Mouse (Mus musculus) cerebellum, adult (tissue): ENCODE data around the gene Dcaf1.

Experiments used
- ATAC-seq: cut with Nextera tagmentation; 2 replicates; pipeline ENCODE4 v1.9.2; 2017; ENCODE audit warnings: mild to moderate bottlenecking, moderate library complexity, mixed read lengths; ENCODE audit not compliant: insufficient number of reproducible peaks, low FRiP score, low TSS enrichment

Dcaf1 gene

DNA sequence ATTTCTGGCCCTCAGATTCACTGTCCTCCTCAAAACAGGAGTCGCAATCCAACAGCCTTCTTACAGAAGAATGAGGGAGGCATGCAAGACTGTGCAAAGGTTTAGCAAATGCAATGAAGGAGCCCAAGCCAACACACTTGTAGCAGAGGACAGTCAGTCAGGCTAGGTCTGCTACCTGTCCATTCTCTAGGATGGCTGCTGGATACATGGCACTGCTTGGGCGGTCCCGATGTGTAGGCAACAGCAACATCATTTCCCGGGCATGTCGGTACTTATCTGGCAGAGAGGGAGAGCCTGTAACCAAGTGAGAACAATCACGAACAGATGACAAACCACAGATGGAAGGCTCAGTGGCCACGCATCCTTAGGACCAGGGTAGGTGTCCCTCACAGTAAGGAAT is 79.9 kb downstream of the Dcaf1 start:
- ATAC-seq = no peak

DNA sequence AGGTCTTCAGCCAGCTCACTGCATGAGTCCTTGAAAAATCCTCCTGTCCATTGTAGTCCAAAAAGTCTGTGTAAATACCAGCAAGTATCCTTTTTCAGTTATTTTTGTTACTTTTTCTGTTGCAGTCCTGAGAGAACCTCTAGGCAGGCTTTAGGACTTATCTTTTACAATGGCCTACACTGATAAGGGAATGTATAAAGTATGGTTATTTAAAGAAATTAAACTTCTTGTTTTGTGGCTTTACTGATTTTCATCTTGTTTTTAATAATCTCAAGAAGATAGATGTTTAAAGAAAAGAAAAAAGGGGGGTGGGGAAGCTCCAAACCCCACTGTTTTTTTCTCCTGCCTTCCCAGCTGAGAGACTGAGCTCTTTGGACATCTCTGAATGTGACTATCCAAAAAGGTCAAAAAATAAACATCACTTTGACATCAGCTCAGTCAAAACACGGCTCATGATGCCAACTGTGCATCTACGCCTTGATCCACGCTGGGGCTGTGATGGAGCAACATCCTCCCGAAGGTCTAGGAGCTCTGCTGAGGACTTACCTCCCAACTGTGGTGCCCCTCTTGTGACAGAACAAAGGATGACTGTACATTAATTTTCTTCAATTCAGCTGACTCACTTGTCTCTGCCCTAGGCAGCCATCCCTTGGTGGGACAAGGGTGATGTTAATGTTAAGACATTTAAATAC is 81.6 kb downstream of the Dcaf1 start:
- no peak for ATAC-seq

DNA sequence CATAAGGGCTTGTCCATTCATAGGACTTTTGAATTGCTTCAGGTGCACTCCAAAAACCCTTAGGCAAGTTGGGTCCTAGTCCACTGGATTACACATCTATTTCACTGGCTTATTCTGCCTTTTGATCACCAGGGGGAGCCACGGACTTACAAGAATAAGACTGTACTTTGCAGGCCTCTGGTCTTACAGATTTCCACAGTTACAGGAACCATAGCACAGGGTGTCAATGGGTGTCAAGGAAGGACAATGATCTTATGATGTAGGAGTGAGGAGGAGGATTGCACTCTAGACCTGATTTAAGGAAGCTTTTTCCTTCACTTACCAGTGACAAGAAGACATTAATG is 82.1 kb downstream of the Dcaf1 start:
- ATAC-seq = no peak

DNA sequence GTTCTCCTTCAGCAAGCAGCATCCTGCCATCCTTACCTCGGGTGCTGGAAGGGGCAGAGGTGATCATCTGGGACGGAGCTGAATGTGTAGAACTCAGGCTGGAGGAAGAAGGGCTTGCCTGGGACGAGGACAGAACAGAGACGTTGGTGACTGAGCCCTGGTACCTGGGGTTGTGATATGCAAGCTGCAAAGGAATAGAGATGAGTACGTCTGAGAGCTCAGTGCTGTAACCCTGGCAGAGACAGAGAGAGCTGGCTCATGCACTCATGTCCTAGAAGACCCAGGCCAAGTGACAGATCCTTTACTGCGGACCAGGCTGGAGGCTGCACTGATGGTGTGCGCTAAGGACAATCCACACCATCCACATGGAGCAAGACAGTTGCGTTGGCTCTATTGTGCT is 84.9 kb downstream of the Dcaf1 start:
- ATAC-seq = no peak

DNA sequence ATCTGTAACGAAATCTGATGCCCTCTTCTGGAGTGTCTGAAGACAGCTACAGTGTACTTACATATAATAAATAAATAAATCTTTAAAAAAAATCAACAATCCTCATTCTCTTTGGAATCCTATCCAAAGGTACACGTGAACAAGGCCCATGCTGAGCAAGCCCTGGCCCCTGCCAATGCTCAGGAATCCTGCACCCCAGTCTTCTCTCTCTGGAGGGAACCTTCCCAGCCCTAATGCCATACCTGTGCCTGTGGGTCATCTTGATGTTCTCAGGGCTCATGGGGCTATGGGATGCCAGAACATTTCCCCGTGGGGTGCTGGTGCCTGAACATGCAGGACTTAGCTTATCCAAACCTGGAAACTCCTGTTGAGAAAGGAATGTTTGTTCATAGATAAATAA is 86.5 kb downstream of the Dcaf1 start:
- no peak for ATAC-seq

DNA sequence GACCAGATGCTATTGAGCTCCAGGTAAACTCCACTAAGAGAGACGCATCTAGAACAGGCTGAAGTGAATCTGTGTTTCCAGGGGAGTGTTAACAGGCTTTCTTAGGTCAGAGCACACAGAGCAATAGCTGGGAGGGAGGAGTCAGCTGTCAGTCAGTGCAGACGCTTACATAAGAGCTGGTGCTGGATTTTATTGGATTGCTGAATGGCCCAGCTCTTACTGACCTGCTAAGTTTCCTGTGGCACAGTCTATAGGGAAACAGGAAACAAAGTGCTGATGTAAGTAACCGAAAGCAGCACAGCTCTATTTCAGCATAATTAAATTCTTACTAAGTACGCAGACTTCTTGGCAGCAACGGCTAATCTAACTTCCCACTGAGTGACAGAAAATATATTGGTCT is 87.0 kb downstream of the Dcaf1 start:
- ATAC-seq = 0 out of 2 replicates have a peak, but pooled peaks have one; percentile 52

DNA sequence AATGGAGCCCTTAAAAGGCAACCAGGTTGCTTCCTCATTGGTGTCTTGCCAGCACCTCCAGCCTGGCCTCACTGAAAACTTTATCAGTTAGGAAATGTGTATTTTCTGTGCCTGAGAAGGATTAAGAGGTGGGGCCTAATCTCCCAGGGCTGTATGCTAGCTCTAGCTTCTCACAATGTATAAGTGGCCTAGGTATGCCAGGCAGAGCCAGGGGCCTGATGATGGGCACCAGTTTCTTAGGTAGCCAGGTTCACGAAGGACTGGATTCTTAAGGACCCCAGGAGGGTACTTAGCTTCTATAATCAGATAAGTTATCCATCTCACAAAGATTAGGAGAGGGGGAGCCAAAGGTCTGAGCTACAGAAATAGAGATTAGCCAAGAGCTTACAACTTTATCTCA is 90.0 kb downstream of the Dcaf1 start:
- no peak for ATAC-seq

DNA sequence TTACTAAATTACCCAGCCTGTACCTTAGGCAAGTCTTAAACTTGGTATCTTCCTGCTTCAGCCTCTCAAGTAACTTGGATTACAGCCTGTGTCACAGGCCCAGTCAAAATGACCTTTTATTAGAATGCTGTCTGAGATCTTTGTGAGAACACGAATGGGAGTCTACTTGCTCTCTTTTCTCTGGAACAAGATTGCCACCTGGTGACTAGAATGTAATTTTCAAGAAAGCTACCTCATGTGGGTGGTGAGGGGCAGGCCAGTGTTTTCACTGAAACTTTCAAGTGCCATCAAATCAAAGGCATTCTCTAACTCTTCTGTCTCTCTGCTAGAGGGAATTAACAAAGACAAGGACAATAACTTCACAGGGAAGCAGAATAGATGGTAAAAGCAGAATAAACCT is 92.1 kb downstream of the Dcaf1 start:
- ATAC-seq = no peak

DNA sequence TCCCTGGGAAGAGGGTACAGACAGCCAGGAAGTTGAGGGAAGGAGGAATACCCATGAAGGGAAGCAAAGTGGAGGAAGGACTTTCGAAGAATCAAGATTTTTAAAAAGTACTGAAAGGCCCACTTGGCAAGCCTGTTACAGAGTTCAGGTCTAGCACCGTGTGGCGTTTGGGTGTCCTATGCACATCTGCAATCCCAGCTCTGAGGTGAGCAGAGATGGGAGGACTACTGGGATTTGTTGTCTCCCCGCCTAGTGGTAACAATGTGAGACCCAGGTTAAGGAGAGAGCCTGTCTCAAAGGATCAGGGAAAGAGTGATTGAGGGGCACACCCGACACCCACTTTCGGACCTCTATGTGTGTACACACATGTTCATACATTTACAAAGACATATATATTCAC is 93.2 kb downstream of the Dcaf1 start:
- ATAC-seq = no peak
